Mouse (Mus musculus) adrenal gland, adult (tissue): ENCODE data around the gene Kremen1.

Experiments
- DNase-seq, 2 experiments: peaks; one replicate each; pipeline ENCODE4 v3.0.0; 2022 to 2023; ENCODE audit warnings: low spot score in 1 of 2; ENCODE audit not compliant: inconsistent age in 2 of 2

The Kremen1 gene

GRCm38 (mm10) chr11:5176685-5177084, 84.7 kb downstream of the Kremen1 start:
- DNase-seq: no peak

GRCm38 (mm10) chr11:5175866-5176265, 85.5 kb downstream of the Kremen1 start:
- no peak for DNase-seq

- no peak for DNase-seq
These were observed 86.2 kb downstream of the Kremen1 start for GRCm38 (mm10) chr11:5175141-5175540.

GRCm38 (mm10) chr11:5172861-5173260, 88.5 kb downstream of the Kremen1 start:
- no peak for DNase-seq

- DNase-seq: no peak
These were observed 94.0 kb downstream of the Kremen1 start for GRCm38 (mm10) chr11:5167311-5167710.

- DNase-seq: no peak
These were observed 95.9 kb downstream of the Kremen1 start for GRCm38 (mm10) chr11:5165471-5165916.

- DNase-seq: no peak
These were observed 97.0 kb downstream of the Kremen1 start for GRCm38 (mm10) chr11:5164310-5164709.

GRCm38 (mm10) chr11:5163421-5163820, 97.9 kb downstream of the Kremen1 start:
- DNase-seq: no peak

GRCm38 (mm10) chr11:5160722-5161485, 100.5 kb downstream of the Kremen1 start:
- peak in 1 of 2 experiments; percentile 63 for DNase-seq

- no peak for DNase-seq
These were observed 103.3 kb downstream of the Kremen1 start for GRCm38 (mm10) chr11:5158056-5158455.

GRCm38 (mm10) chr11:5154961-5155805, 106.2 kb downstream of the Kremen1 start:
- DNase-seq: peak; percentile 35 to 58

- peak in 1 of 2 experiments; percentile 46 for DNase-seq
These were observed 109.5 kb downstream of the Kremen1 start, which contains the start of gene Emid1 for GRCm38 (mm10) chr11:5151680-5152337. Gene Emid1 (minus strand): TSS chr11:5152257.

- no peak for DNase-seq
These were observed 110.1 kb downstream of the Kremen1 start for GRCm38 (mm10) chr11:5151247-5151630.

- no peak for DNase-seq
These were observed 110.7 kb downstream of the Kremen1 start for GRCm38 (mm10) chr11:5150416-5151246.

GRCm38 (mm10) chr11:5149955-5150354, 111.4 kb downstream of the Kremen1 start:
- DNase-seq: no peak

GRCm38 (mm10) chr11:5149249-5149648, 112.1 kb downstream of the Kremen1 start:
- no peak for DNase-seq

GRCm38 (mm10) chr11:5145600-5145999, 115.8 kb downstream of the Kremen1 start:
- no peak for DNase-seq

- no peak for DNase-seq
These were observed 119.4 kb downstream of the Kremen1 start for GRCm38 (mm10) chr11:5141965-5142364.
